Mouse (Mus musculus): ENCODE measurements around the gene Gca.

DNA sequence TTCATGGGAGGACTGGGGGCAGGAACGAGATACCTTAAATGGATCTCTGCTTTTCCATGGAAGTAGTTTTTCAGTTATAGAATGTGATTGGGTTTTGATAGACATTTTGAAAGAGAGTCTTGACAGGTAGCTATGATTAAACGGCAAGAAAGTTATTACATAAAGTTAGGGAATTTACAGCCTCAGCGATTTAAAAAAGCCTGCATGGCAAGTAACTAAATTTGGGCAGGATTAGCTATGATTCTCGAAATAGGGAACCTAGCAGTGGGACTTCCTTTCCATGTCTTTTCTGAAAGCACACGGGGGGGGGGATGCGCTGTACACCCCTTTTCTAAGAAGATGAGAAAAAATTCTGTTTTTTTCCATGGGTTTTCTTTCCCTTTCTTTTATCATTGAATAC, 53.2 kb downstream of the Gca start:
- no peak for TF ChIP-seq CTCF (IDR thresholded peaks at IDR 0.05; ENCODE audit: low read depth)
- no peak for TF ChIP-seq EP300 (IDR thresholded peaks at IDR 0.05; ENCODE audit: low read depth)
